In the genomic region with DNA sequence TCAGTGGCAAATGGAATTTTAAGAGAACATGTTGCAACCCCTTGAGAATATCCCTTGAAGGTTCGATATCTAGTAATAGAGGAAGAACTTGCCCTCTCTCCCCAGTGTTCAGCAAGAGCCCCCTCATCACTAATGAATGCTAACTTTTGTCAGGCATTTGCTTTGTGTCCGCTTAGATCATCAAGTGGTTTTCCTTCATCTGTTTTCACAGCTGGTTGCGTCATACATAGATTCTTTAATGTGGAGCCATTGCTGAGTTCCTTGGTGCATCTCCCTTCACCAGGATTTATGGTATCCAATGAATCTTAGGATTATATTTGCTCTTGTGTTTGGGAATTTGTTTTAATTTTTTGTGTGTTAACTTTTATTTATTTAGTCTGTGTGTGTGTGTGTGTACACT, we compare ENCODE assay signal across 18 mouse cellular contexts.
"Had no signal": no experiment of that assay in that cellular context is flagged by ENCODE, and none has a peak within 500 bp of the region (broad histone marks: within the 10 kb centered on the region; RNA-seq: fewer than 3 reads in every experiment).

No protein-coding gene starts in this region.

- H3K27me3 ChIP-seq: limb, embryonic 12.5 days; limb, embryonic 15.5 days; midbrain, embryonic 12.5 days; midbrain, embryonic 15.5 days; stomach, embryonic 15.5 days had no signal

- DNase-seq: kidney, adult 11 months; kidney, adult 9 months; layer of hippocampus, adult 9-11 months; left cerebral cortex, postnatal 4 days; liver, postnatal 0 days; lung, embryonic 14.5 days; right cerebral cortex, postnatal 14 days; right cerebral cortex, postnatal 4 days; thymus, postnatal 25 days had no signal

- H3K4me1 ChIP-seq: limb, embryonic 12.5 days; limb, embryonic 15.5 days; midbrain, embryonic 12.5 days; midbrain, embryonic 15.5 days; stomach, embryonic 15.5 days had no signal

- H3K4me3 ChIP-seq: layer of hippocampus, adult 2 months; left cerebral cortex, adult 2 months; limb, embryonic 12.5 days; limb, embryonic 15.5 days; midbrain, embryonic 12.5 days; midbrain, embryonic 15.5 days; stomach, embryonic 15.5 days had no signal

- H3K36me3 ChIP-seq: limb, embryonic 12.5 days; limb, embryonic 15.5 days; midbrain, embryonic 12.5 days; midbrain, embryonic 15.5 days; stomach, embryonic 15.5 days had no signal

- H3K27ac ChIP-seq: layer of hippocampus, adult 2 months; left cerebral cortex, adult 2 months; limb, embryonic 12.5 days; limb, embryonic 15.5 days; liver, embryonic 14.5 days; macrophage; midbrain, embryonic 12.5 days; midbrain, embryonic 15.5 days; stomach, embryonic 15.5 days had no signal
